Mouse (Mus musculus) megakaryocyte progenitor cell, adult 5-6 weeks (primary cell): ENCODE measurements around the gene Mef2a. TPM values are rescaled to one million over a fixed set of nuclear protein-coding genes. Genes with fewer than 3 reads are reported as not detected.
A peak's percentile ranks its signal among the peaks of the same experiment; 100 is the strongest.

Experiments used
- ATAC-seq: replicated peaks from 2 replicates; pipeline ENCODE4 v1.8.0; 2016; ENCODE audit warnings: mild to moderate bottlenecking, moderate TSS enrichment, inconsistent platforms; ENCODE audit not compliant: poor library complexity
- total RNA-seq, 2 experiments: library from RNA; stranded (forward) in 1 of 2; stranded (reverse) in 1 of 2; fragments of 157-497, 149-512 nt in 1 of 2; fragments of 200-1000 nt in 1 of 2; gene quantifications; 2 replicates each; pipeline versions ENCODE4 v1.2.3 to v1.2.4; 2015 to 2017

The Mef2a gene
- total RNA-seq, 2 experiments from 2014 or later, result 15.0 to 36.4 TPM

DNA sequence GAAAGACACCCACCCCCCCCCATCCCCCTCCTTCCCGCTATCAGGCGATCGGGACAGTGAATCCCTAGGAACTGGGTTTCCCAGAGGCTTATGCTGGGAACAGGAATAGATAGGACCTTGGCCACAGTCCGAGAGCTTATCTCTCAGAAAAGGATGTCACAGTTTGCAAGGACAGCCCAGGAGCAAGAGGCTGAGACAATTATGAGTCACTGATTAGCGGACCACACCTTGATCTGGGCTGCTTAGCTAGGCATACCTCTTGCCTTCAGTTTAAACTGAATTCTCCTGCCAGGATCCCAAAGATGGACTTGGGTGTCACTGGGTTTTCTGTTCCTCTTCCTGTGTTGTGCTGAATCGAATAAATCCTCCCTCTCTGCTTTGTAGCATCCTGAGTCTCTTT is 156.3 kb downstream of the Mef2a start:
- ATAC-seq, result no peak

- ATAC-seq, result no peak
Observed at GRCm38 (mm10) chr7:67213589-67213988, 159.1 kb downstream of the Mef2a start.

GRCm38 (mm10) chr7:67211971-67212370 is 160.7 kb downstream of the Mef2a start:
- no peak for ATAC-seq

DNA sequence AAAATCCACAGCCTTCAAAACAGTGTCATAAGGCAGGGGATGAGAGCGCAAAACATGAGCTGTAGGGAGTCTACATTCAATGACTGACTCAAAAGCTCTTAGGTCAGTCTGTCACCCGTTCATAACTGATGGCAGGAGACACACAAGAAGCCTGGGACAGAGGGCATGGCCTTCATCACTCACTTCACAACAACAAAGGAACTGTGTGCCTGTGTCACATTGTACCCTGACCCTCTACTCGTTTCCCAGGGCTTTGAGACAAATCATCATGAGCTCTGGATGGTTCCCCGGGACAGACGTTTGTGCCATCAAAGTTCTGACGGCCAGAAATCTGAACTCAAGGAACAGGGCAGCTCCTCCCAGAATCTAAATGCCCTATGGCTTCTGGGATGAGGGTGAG is 161.3 kb downstream of the Mef2a start:
- no peak for ATAC-seq

GRCm38 (mm10) chr7:67210004-67210833 is 162.4 kb downstream of the Mef2a start:
- ATAC-seq, result peak; percentile 76

GRCm38 (mm10) chr7:67208317-67208716 is 164.3 kb downstream of the Mef2a start:
- ATAC-seq, result no peak

DNA sequence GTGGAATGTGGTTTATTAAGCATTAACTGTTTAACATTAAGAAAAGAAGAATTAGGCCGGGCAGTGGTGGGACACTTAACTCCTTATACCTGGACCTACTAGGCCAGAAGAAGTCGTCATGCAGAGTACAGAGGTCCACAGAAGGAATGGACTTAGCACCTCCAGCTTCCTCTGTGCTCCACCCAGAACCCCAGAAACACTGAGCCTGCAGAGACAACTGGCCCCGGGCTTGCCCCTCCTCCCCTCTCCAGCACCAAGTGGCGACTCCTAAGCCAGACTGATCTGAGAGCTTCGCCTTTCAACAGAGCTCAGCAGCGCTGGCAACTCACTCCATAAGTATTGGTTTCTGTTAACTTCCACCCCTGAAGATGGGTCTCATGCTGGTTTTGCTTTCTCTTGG is 165.0 kb downstream of the Mef2a start:
- no peak for ATAC-seq

DNA sequence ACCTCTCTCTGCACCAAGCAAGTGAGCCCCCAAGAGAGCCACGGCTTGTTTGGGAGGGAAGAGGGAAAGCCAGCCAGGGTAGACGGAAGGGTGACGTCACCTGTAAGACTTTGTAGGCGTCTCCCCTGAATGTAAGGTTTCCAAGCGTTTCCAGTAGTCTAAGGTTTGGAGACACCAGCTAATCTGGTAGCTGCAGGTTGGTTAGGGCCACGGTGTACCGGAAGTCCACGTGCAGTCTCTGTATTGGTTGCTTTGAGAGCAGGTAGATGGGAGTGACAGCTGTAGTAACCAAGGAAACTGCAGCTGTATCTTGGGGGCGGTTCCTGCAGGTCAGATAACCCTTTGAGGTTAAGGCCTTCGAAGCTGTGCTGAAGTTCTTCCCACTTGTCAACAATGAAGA is 166.2 kb downstream of the Mef2a start:
- no peak for ATAC-seq

- no peak for ATAC-seq
Observed at GRCm38 (mm10) chr7:67205734-67206425, 166.8 kb downstream of the Mef2a start.

- no peak for ATAC-seq
Observed at GRCm38 (mm10) chr7:67203625-67204024, 169.0 kb downstream of the Mef2a start.

DNA sequence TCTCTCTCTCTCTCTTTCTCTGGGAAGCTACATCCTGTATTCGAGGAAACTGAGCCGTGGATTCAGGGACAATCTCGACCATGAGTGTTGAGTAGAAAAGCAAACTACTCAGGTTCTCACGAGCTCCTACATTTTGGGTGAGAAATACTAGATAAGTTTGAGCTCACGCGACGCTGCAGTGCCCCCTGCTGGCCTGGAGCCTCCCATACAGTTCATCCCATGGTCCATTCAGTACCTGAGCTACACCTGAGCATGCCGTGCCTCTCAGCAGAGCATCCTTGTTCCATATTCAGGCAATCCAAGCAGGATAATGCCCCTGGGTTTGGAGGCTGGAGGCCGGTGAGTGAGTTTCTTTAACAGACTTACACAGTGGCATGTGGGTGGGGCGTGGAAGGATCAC is 173.2 kb downstream of the Mef2a start:
- peak; percentile 91 for ATAC-seq

DNA sequence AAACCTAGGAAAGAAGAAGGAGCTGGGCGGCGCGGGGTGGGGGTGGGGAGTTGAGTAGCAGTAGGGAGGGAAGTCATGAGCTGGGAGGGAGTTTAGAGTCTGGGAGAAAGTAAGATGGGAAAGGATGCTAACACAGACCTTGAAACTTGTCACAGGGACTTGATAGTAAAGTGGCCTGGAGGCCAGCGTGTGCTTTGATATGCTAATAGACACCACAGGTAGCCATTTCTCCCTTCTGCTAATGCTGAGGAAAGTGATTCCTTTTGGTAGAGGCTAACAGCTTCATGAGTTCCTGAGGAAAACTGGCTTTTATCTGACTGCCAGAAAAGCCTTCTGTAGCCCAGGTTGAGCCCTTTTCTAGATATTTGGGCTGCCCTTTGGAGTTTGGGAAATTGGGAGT is 188.9 kb downstream of the Mef2a start:
- no peak for ATAC-seq

Other genes with a start within 250 kb of the Mef2a start
- gene Lysmd4, start 150.3 kb downstream of the Mef2a start, total RNA-seq (2015), result 2.2 and 3.2 TPM in 2 replicates
- gene Lysmd4, start 150.3 kb downstream of the Mef2a start, total RNA-seq (2017), result 3.7 and 4.0 TPM in 2 replicates